Mouse (Mus musculus) splenic B cell, adult 2 months (primary cell): ENCODE data around the gene Kcnmb3.

Experiments used
- DNase-seq: peaks from one replicate; pipeline ENCODE4 v3.0.0-alpha.2; 2011; ENCODE audit warnings: low read depth, low spot score
- H3K27me3 ChIP-seq: 2 replicates; pipeline ENCODE4 v1.6.1; 2012; ENCODE audit warnings: mild to moderate bottlenecking, low read length, moderate library complexity, mixed read lengths; ENCODE audit not compliant: control insufficient read depth, poor library complexity, insufficient read depth, severe bottlenecking
- H3K36me3 ChIP-seq: 2 replicates; pipeline ENCODE4 v1.6.1; 2012; ENCODE audit warnings: mild to moderate bottlenecking, low read length, moderate library complexity, mixed read lengths; ENCODE audit not compliant: control insufficient read depth, poor library complexity, insufficient read depth, severe bottlenecking

The Kcnmb3 gene

DNA sequence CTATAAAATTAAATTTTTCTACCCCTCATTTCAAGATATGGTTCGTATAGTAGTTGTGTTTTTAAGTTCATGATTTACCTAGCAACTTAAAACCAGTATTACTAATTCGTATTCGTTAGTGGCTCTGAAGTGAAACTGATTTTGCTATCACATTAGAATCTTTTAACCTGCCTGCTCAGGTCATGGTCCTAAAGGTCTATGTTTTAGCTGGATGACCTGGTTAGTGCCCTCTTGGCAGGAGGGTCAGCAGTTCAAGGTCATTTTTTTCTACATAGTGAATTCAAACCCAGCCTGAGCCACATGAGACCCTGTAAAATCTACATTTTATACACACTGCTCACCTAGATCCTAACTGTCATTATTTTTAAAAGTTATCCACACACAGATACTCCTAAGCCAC lies 63.7 kb downstream of the Kcnmb3 start:
- no peaks in the 10 kb centered on the region for H3K27me3 ChIP-seq
- no peak for DNase-seq
- no peaks in the 10 kb centered on the region for H3K36me3 ChIP-seq

GRCm38 (mm10) chr3:32427695-32428094 lies 64.3 kb downstream of the Kcnmb3 start:
- Histone ChIP-seq H3K27me3 (no peaks in the 10 kb centered on the region), H3K36me3 (no peaks in the 10 kb centered on the region)
- no peak for DNase-seq
